Mouse (Mus musculus) cerebellum, postnatal 14 days (tissue): Measurements from ENCODE around the gene Pdlim7.

Experiments used
- DNase-seq, 2 experiments: peaks; one replicate each; pipeline ENCODE4 v3.0.0; 2021; ENCODE audit warnings: mixed read lengths in 2 of 2

Pdlim7 gene

GRCm38 (mm10) chr13:55516955-55517354, 3.5 kb upstream of the Pdlim7 start:
- DNase-seq = peak; percentile 96 to 97

DNA sequence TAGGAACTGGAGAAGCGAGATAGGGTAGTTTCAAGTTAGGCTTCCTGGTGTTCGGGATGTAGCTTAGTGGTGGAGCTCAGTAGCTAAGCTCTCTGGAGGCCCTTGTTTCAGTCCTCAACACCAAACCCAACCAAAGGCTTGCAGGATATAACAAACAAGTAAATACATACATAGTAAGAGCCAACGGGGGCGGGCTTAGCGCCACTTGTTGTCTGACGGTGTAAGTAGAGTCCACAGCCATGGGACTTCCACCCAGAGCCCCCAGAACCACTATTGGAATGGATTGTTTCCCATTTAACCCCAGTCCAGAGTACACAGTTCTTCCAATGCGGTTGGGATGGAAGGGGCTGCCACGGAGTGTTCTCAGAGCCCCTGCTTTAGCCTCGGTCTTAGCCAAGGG, 352 bp upstream of the Pdlim7 start:
- DNase-seq = no peak

GRCm38 (mm10) chr13:55512379-55513031, 971 bp downstream of the Pdlim7 start:
- peak; percentile 75 to 77 for DNase-seq

- no peak for DNase-seq
Observed at GRCm38 (mm10) chr13:55511492-55511861, 2.0 kb downstream of the Pdlim7 start.

GRCm38 (mm10) chr13:55510668-55511491, 2.6 kb downstream of the Pdlim7 start:
- peak; percentile 34 to 56 for DNase-seq

DNA sequence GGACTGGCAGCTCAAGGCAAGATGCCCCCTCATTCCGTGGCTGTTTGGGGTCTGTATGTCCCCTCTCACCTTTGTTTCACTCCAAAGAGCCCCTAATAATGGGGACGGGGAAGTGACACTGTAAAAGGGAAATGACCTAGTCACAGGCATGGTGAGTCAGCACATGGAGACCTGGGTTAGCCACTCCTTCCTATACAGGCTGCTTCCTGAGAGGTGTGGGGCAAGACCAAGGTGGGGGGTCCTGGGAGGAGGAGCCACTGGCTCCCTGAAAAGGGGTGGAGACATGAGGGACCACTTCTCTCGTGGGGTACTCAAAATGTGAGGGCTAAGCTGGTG, 3.2 kb downstream of the Pdlim7 start:
- DNase-seq = no peak

DNA sequence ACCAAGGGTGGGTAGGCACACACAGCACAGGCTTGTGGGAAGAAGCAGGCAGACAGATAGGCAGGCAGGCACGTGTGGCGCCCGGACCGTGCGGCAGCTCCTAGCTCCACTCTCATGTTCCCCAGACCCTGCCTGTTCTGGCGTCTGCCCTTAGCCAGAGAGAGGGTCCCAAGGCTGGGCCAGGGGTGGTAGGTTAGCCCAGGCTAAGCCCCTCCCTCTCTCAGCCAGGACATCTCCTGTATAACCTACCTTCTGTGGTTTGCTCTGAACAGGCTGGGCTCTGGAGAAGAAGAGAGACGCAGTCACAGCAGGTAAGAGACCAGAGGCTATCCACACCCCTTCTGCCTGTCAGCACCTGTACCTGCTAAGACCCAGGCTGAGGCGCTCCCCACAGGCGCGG, 4.9 kb downstream of the Pdlim7 start:
- DNase-seq = no peak

GRCm38 (mm10) chr13:55507877-55508276, 5.6 kb downstream of the Pdlim7 start:
- no peak for DNase-seq

DNA sequence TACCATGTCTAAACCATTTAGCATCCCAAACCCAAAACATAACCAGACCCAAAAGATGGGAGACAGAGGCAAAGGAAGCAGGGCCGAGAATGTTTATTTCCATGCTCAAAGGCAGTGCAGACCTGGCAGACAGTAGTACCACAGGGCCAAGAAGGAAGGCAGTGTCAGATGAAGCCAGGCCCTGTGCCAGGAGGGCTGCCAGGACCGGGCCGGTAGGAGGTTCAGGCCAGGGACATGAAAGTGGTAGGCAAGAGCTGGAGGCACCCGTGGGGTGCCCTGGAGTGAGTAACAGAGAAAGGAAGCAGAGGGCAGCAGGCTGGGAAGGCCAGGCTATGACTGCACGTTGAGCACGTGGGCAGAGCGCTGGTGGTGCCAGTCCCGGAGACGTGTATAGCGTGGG, 6.8 kb downstream of the Pdlim7 start:
- DNase-seq = peak; percentile 75 to 76

- no peak for DNase-seq
Observed at GRCm38 (mm10) chr13:55505810-55506209, 7.7 kb downstream of the Pdlim7 start.

GRCm38 (mm10) chr13:55504390-55504789, 9.1 kb downstream of the Pdlim7 start:
- DNase-seq = no peak

GRCm38 (mm10) chr13:55502405-55502804, 11.1 kb downstream of the Pdlim7 start:
- no peak for DNase-seq

GRCm38 (mm10) chr13:55500575-55500974, 12.9 kb downstream of the Pdlim7 start:
- no peak for DNase-seq

GRCm38 (mm10) chr13:55498906-55499305, 14.6 kb downstream of the Pdlim7 start:
- DNase-seq = no peak

GRCm38 (mm10) chr13:55496661-55497060, 16.8 kb downstream of the Pdlim7 start:
- no peak for DNase-seq

- DNase-seq = peak; percentile 64 to 68
Observed at GRCm38 (mm10) chr13:55495702-55496101, 17.8 kb downstream of the Pdlim7 start.

DNA sequence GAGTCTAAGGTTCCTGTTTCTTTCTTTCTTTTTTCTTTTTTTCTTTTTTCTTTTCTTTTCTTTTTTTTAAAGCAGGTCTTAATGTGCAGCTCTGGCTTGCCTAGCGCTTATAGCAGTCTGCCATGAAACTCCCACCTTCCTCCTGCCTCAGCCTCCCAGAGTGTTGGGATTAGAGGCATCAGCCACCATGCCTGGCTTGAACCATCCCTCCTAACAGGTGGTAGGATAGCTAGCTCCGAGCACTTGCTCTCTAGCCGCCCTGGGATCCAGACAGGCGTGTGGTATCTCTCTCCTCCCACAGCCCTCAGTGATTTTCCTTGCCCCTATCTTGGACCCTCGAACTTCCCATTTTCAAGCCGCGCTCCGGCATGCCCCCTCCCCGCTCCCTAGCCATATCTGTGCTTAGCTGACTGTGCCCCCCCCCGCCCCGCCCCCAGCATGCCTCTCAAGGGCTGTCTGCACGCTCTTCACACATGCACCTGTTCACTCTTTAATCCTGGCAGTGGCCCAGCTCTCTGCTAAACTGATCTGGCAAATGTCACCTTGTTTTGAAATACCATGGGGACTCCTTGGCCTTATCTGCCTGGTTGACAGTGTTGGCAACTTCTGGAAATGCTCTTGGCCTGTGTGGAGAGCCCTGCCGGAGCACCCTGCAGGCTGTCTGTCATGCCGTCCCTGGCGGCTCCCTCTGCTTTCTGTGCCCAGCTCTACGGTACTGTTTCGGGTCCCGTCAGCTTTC, 18.4 kb downstream of the Pdlim7 start:
- peak; percentile 90 to 94 for DNase-seq

DNA sequence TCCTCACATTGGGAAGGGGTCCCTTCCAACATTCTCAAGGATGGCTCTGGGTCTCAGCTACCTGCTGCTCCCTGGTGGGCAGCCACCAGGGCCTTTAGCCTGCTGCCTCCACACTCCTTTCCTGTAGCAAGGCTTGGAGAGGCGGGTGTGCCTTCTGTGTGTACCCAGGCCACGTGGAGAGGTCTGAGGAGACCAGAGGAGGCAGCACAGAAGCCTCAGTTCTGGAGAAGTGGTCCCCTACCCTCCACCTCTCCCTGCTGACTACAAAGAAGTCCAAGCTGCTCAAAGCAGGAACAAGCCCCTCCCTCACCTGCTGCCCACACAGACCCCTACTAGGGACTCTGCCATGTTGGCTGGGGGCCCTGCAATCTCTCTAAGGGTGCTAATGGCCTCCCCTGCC, 19.2 kb downstream of the Pdlim7 start:
- DNase-seq = peak in 1 of 2 experiments; percentile 36

GRCm38 (mm10) chr13:55487578-55488498, 25.6 kb downstream of the Pdlim7 start, which contains the start of gene Dbn1:
TSS of gene Dbn1 (minus strand) at chr13:55488111.
- DNase-seq = peak; percentile 69 to 77

DNA sequence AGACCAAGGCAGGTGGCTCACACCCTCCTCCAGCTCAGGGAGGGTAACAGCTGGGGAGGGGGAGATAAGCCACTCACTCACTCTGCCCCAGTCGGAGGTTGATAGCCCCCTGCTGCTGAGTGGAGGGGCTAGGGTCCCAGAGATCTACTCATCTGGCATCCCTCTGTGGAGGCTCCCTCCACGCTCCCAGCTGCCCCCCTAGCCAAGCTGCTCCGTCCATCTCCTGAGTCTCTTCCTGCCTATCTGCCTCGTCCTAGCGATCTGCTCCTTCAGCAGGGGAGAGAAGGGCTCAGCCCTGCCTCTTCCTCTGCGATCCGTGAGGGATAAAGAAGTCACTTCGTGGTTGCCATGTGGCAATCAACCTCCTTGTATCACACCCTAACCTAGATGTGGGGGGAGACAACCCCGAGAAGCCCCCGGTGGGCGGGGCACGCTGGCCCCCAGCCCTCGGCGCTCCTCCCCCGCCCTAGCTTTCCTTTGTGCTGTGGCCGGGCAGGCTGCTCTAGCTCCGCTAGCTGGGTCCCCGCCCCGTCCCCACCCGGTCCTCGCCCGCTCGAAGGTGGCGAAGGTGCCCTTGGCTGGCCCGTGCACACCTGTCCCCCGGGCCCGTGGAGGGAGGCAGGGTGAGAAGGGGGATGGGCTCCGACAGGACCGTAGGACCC, 26.4 kb downstream of the Pdlim7 start:
- peak; percentile 71 to 73 for DNase-seq

DNA sequence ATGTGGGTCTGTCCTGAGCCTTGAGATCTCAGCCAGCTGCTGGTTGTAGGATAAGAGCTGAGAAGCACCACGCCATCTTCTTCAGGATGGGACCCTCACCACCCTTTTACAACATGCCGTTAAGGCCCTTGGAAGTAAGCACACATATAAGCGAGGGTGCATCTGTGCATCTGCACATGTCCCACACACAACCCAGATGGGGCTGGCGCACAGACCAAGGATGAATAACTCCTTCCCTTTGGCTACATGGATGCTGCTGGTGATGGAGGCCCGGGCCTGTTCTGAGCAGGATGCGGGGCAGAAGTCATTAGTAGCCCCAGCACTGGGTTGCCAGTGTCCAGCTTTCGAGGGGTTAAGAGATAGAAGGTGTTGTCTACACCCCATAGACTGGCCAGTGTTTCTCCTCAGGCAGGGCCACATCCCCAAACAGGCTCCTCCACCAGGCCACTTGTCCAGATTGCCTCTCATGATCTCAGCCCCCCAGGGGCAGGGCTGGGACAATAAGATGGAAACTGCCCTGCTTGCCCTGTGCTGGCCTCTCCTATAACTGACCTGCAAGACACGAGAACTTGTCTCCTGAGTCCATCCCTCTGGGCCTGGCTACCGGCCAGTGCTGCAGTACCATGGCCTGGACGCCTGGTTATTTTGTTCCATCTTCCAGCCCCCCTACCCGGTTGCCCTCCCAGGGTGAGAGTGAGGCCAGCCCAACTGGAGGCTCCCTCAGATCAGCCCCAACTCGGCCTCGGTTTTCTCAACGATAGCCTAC, 27.3 kb downstream of the Pdlim7 start:
- peak; percentile 64 to 79 for DNase-seq
